Mouse (Mus musculus) thymus, postnatal 25 days (tissue): ENCODE data around the gene Myo1a.

Experiments
- DNase-seq: peaks from one replicate; pipeline ENCODE4 v3.0.0; 2022

Gene Myo1a

GRCm38 (mm10) chr10:127763914-127764680, 59.1 kb downstream of the Myo1a start:
- DNase-seq: no peak

- no peak for DNase-seq
Observed at GRCm38 (mm10) chr10:127766564-127766963, 61.6 kb downstream of the Myo1a start.
